Mouse (Mus musculus) lung, adult 2 months (tissue): ENCODE results near the gene Zdhhc14. TPM values are rescaled to one million over a fixed set of nuclear protein-coding genes. Genes with fewer than 3 reads are reported as not detected.
A peak's percentile ranks its signal among the peaks of the same experiment; 100 is the strongest.

Experiments used
- DNase-seq: peaks from one replicate; pipeline ENCODE4 v3.0.0; 2022
- H3K4me1 ChIP-seq: fragments of 200-500 bp; 2 replicates; pipeline ENCODE4 v1.6.1; 2011; ENCODE audit warnings: low read length; ENCODE audit not compliant: control insufficient read depth, insufficient read depth
- H3K4me3 ChIP-seq: fragments of 200-500 bp; replicated peaks from 2 replicates; pipeline ENCODE3; 2011; ENCODE audit warnings: low read depth, mild to moderate bottlenecking, control low read depth, low read length; ENCODE audit errors: extremely low read depth
- CTCF ChIP-seq: fragments of 200-500 bp; IDR thresholded peaks from 2 replicates; pipeline ENCODE4 v1.5.1; 2011; ENCODE audit warnings: mild to moderate bottlenecking, low read length, control low read depth; ENCODE audit not compliant: insufficient read depth
- POLR2A ChIP-seq: fragments of 200-500 bp; IDR thresholded peaks from 2 replicates; pipeline ENCODE4 v1.6.1; 2011; ENCODE audit warnings: low read depth, mild to moderate bottlenecking, control low read depth, low read length, borderline replicate concordance; ENCODE audit errors: extremely low read depth
- WGBS: fragments of 180-500 bp; shearing (Covaris S2); methylation state at CpG from one replicate; pipeline ENCODE4 v1.1.7; 2018; 5-methylcytosine and 5-hydroxymethylcytosine counted together
- polyA plus RNA-seq: library from polyadenylated mRNA; depleted of rRNA; stranded (reverse); fragments of >200 nt; gene quantifications from 2 replicates; pipeline ENCODE4 v1.2.3, GENCODE M21; 2012

Gene Zdhhc14
- polyA plus RNA-seq, 1 experiment, result 5.8 TPM

DNA sequence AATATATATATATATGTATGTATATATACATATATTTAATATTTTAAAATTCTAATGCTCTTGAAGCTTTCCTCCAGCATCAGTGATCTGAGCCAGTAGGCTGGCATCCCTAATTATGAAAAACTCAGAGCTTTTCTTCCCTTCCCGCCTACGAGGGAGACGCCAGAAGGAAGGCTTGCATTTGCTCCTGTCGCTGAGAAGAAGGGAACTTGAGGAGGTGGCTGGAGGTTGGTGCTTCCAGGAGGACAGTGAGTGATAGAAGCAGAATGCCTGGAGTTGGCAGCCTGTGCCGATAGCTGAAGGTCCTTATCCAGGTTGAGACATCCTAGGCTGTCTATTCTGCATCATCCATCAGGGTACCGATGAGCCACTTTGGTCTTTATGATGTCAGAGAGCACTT lies 37.2 kb downstream of the Zdhhc14 start:
- 82% methylated on average over 6 of the region's 6 CpGs for WGBS
- no peak for TF ChIP-seq POLR2A
- TF ChIP-seq CTCF, result no peak

DNA sequence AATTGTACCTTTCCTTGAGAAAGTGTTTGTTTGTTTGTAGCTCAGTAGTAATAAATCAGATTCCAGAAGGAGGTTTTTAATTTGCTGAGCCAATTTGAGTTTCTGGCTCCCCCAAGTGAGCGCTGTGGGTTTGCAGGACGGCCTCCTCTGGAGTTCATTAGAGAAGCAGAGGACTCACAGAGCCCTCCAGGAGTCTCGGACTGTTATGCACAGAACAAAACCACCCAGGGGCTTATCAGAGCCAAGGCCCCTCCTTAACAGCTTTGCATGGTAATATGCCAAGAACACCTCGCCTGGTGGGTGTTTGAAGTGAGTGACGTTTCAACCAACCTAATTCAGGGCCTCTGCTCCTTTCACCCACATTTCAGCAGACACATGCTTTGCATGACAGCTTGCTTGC lies 40.5 kb downstream of the Zdhhc14 start:
- Histone ChIP-seq H3K4me1 (no peaks in the 10 kb centered on the region), H3K4me3 (no peak overlapping the region)
- TF ChIP-seq CTCF (no peak), POLR2A (no peak)
- 62% methylated on average over 5 of the region's 5 CpGs for WGBS
- DNase-seq, result no peak

More for the DNA sequence above, 37.2 kb downstream of the Zdhhc14 start:
- no peak for DNase-seq
- Histone ChIP-seq H3K4me1 (no peaks in the 10 kb centered on the region), H3K4me3 (no peak overlapping the region)

DNA sequence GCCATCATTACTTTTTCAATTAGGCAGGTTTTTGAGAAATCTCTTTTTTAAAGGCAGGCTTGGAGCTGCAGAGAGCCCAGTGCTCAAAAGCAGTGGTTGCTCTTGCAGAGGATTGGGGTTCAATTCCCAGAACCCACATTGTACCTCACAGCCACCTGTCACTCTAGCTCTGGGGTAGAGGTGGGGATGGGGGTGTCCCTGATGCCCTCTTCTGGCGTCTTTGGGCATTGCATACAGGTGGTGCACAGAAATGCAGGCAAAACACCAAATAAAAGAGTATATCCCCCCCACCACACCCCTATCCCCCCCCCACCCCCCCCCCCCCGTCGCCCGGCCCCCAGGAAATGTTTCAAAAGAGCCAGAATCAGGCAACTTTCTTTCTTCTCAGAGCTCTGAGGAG lies 43.0 kb downstream of the Zdhhc14 start:
- WGBS, result 49% methylated on average over 4 of the region's 4 CpGs
- DNase-seq, result no peak
- H3K4me3 ChIP-seq, result no peak overlapping the region
- H3K4me1 ChIP-seq, result no peaks in the 10 kb centered on the region
- peak; percentile 46 for TF ChIP-seq CTCF
- TF ChIP-seq POLR2A, result no peak

DNA sequence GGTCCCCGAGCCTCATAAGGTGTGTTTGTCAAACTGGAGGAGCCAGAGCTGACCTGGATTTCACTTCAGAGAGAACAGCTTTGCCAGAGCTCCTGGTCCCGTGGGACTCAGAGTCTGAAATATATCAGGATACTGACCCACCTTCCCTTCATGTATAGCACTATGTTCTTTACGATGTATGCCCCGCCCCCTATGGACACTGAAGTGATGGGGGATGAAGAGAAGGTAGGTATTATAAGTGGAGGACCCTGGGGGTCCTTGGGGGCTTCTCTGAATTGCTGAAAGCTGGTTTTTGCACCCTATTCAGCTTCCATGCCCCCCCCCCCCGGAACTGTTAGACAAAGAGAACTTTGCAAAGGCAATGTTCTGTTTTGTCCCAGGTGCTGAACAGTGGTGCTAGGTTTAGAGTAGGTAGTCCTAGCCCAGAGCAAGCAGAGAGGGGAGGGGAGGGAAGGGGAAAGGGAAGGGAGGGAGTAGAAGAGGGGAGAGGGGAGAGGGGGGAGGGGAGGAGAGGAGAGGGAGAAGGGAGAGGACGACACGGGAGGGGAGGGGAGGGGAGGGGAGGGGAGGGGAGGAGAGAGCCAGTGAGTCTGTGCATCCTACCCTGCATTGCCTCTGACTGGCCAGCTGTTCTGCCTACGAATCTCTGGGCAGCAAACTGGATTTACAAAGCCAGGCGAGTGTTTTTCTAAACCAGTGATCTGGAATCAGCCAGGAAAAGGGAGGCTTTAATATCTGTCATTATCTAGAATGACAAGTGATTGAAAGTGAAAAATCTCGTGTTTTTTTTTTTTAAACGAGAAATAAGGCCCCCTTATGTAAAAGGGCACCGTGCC lies 44.1 kb downstream of the Zdhhc14 start:
- DNase-seq, result no peak
- TF ChIP-seq POLR2A, result no peak
- no peak for TF ChIP-seq CTCF
- 59% methylated on average over 12 of the region's 12 CpGs for WGBS
- no peak overlapping the region for H3K4me3 ChIP-seq
- H3K4me1 ChIP-seq, result no peaks in the 10 kb centered on the region

DNA sequence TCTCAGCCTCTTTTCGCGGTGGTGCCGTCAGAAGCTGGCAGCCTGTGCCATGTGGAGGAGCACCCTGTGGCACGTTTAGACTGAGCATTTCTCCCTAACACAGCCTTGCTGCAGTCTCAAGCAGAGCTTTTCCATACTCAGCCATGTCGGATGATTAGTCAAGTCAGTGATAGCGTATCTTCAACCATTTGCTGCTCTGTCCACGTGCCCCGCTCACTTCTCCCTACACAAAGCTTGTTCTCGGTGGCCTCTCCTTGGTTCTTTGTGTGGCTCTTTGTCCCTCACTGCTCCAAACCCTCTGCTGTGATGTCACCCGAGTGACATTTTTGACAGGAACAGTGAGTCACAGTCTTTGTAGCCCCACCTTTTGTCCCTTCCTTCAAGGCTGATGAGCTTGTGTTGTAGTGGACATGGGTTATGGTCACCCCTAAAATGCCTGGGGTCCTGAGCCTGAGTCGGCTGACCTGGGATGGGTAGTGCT lies 44.8 kb downstream of the Zdhhc14 start:
- no peak for DNase-seq
- WGBS, result 64% methylated on average over 11 of the region's 11 CpGs
- no peak for TF ChIP-seq POLR2A
- no peak for TF ChIP-seq CTCF
- H3K4me1 ChIP-seq, result no peaks in the 10 kb centered on the region
- no peak overlapping the region for H3K4me3 ChIP-seq

DNA sequence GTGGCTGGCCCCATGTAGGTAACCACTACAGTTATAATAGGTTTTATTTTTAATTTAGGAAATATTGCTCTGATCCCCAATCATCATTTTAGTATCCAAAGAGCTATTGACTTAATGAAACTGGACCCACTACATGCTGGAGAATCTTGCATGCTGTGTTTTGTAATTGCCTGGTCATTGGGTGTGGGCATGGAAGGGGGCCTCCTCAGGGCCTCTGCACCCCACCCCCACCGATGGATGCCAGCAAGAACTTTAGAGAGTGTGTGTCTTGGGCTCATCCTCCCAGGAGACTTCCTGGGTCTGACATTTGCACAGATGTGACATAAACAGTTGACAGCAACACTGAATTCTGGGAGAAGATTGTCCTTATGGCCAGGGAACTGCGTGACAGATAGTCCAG lies 49.8 kb downstream of the Zdhhc14 start:
- no peak for TF ChIP-seq POLR2A
- no peak for TF ChIP-seq CTCF
- no peaks in the 10 kb centered on the region for H3K4me1 ChIP-seq
- H3K4me3 ChIP-seq, result no peak overlapping the region
- 81% methylated on average over 2 of the region's 2 CpGs for WGBS
- no peak for DNase-seq

DNA sequence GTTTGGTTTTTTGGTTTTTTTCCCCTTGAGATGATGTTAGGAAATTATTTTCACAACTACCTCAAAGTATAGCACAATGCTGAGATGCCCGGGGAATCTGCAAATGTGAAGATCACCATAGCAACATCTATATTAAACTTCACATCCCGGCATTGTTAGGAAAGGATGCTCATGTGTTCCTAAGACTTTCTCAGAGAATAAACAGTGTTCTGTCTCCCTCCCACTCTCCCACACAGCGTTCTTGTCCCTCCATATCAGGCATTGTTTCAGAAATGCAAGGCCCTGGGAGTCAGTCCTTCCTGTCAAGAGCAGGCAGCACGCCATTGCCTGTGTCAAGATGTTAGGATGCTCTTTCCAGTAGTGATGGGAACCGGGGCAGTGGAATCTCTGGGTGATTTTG lies 51.7 kb downstream of the Zdhhc14 start:
- WGBS, result 53% methylated on average over 5 of the region's 5 CpGs
- TF ChIP-seq POLR2A, result no peak
- TF ChIP-seq CTCF, result no peak
- H3K4me1 ChIP-seq, result no peaks in the 10 kb centered on the region
- no peak for DNase-seq
- no peak overlapping the region for H3K4me3 ChIP-seq

DNA sequence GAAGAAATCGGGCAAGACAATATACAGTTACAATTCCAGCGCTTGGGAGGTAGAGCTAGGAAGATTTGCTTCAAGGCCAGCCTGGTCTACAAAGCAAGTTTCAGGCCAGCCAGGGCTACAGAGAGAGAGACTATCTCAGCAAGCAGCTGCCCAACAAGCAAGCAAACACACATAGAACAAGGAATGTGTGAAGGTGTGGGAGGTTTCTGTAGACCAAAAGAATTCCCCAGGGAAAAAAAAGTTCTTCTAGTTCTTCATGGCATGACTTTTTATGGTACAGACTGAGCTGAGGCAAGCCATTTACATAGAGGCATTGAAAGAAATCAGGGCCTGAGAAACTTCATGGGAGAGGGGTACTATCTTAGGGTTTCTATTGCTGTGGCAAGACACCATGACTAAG lies 52.7 kb downstream of the Zdhhc14 start:
- H3K4me3 ChIP-seq, result no peak overlapping the region
- 95% methylated on average over 2 of the region's 2 CpGs for WGBS
- TF ChIP-seq CTCF (no peak), POLR2A (no peak)
- no peak for DNase-seq
- no peaks in the 10 kb centered on the region for H3K4me1 ChIP-seq

DNA sequence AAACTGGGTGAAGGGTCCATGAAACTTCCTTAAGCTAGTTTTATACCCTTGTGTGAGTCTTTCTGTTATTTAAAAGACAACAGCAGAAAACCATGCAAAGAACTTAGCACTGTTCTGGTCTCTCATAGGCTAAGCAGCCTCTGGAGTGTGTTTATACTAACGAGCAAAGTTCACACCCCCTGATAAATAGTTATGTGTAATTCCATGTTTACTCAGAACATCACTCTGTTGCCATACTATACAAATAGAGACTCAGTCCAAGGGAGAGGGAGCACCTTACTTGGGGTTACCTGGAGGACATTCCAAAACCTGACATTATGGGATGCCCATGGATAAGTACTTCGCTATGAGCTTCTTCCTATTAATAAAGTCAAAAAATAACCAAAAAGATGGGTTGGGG lies 56.2 kb downstream of the Zdhhc14 start:
- TF ChIP-seq CTCF (no peak), POLR2A (no peak)
- no peak for DNase-seq
- 83% methylated on average over 2 of the region's 2 CpGs for WGBS
- Histone ChIP-seq H3K4me3 (no peak overlapping the region), H3K4me1 (no peaks in the 10 kb centered on the region)

DNA sequence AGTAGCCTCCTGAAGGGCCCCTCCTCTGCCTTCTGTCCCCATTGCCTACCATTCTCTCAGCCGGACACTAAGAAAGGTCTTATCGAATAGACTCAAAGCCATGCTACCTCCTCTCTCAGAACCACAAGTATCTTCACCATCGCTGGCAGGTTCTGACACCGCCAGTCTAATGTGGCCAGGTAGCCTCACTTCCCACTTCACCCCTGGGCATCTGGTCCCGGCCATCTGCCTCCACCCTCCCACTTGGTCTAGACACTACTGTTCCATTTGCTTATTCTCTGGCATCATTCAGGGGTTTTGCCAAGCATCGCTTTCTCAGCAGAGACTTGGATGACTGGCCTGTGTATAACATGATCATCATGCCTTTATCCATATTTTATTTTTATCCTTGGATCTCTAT lies 57.1 kb downstream of the Zdhhc14 start:
- TF ChIP-seq CTCF, result no peak
- WGBS, result 91% methylated on average over 6 of the region's 6 CpGs
- H3K4me3 ChIP-seq, result no peak overlapping the region
- DNase-seq, result no peak
- H3K4me1 ChIP-seq, result no peaks in the 10 kb centered on the region
